Mouse (Mus musculus) right cerebral cortex, adult 2 months (tissue): ENCODE results near the gene Cxcl3.
"Not testable (repeated sequence)": the region's sequence is repeated elsewhere in the genome, so short reads cannot be mapped to it uniquely, and the experiment has no call there.

Experiments
- DNase-seq, 2 experiments: peaks; one replicate each; pipeline ENCODE4 v3.0.0; 2021 to 2022; ENCODE audit warnings: low spot score in 2 of 2

Gene Cxcl3

GRCm38 (mm10) chr5:90789306-90790073 lies 3.6 kb downstream of the Cxcl3 start:
- DNase-seq: no peak

- DNase-seq: no peak
These were observed 4.2 kb downstream of the Cxcl3 start for GRCm38 (mm10) chr5:90790074-90790502.

- no peak for DNase-seq
These were observed 8.3 kb downstream of the Cxcl3 start, which contains the start of gene Cxcl15 for GRCm38 (mm10) chr5:90794195-90794625. Gene Cxcl15 (plus strand): TSS chr5:90794534.

GRCm38 (mm10) chr5:90795392-90795791 lies 9.5 kb downstream of the Cxcl3 start:
- not testable (repeated sequence) for DNase-seq

GRCm38 (mm10) chr5:90804574-90804973 lies 18.7 kb downstream of the Cxcl3 start:
- DNase-seq: no peak

- no peak for DNase-seq
These were observed 20.1 kb downstream of the Cxcl3 start for GRCm38 (mm10) chr5:90806050-90806449.

GRCm38 (mm10) chr5:90807176-90807950 lies 21.5 kb downstream of the Cxcl3 start:
- no peak for DNase-seq

GRCm38 (mm10) chr5:90819756-90820155 lies 33.9 kb downstream of the Cxcl3 start:
- DNase-seq: no peak

- DNase-seq: no peak
These were observed 46.4 kb downstream of the Cxcl3 start for GRCm38 (mm10) chr5:90832145-90832767.

- no peak for DNase-seq
These were observed 47.0 kb downstream of the Cxcl3 start for GRCm38 (mm10) chr5:90832768-90833388.

GRCm38 (mm10) chr5:90834436-90834835 lies 48.5 kb downstream of the Cxcl3 start:
- DNase-seq: no peak

GRCm38 (mm10) chr5:90838582-90838981 lies 52.7 kb downstream of the Cxcl3 start:
- no peak for DNase-seq
